ENCODE assay signal across 8 mouse cellular contexts in the genomic region with DNA sequence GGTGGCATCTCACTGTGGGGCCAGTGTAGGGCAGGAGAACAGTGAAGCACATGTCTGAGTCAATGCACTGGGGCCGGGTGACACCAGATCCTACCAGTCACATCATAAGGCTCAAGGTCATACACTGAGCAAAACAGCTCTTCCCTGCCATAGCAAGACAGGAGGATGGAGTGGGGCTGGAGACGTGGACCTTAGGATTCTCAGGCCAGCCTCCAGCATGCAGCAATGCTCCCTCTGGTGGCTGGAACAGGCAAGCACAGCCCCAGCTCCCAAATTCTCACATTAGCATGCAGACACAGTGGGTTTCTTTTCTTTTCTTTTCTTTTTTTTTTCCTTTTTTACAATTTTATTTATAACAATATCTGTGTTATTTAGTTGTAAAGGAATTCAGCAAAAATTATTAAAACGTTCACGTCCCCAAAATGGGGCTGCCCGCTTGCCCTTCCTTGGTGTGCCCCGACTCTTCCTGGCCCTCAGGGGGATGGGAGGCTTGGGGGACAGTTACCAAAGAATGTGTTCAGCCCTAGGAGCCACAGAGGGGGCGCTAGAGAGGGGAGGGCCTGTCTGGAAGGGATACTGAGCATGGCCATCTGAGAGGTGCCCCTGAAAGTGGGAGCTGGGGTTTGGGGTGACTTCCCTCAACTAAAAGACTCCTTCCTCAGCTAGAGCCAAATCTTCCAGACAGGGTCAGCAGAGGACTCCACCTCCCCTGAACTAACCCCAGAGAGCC. TPM values are rescaled to one million over a fixed set of nuclear protein-coding genes. Genes with fewer than 3 reads are reported as not detected.
DNase-seq lines count a peak whose midpoint lies in the region; ATAC-seq and TF ChIP-seq lines count a peak whose summit lies in the region.

No protein-coding gene starts in this region.

- H3K27me3 ChIP-seq in forebrain, embryonic 13.5 days, result peaks cover 35% of the 10 kb centered on the region
- peaks cover 41% of the 10 kb centered on the region for H3K27me3 ChIP-seq in hindbrain, embryonic 12.5 days

- in situ Hi-C loops in ES-E14 (cut with MboI; ENCODE audit: low sequenced_read_pairs in 2 of 2, unreplicated experiment in 2 of 2), result no loop called here

- peaks cover 1 to 34% of the 10 kb centered on the region in 2 experiments; a peak in 2 of 4 replicates for H3K4me1 ChIP-seq in ES-E14 (ENCODE audit: control insufficient read depth in 2 of 2, insufficient read depth in 2 of 2, low read length in 2 of 2, poor library complexity in 1 of 2)
- H3K4me1 ChIP-seq in forebrain, embryonic 13.5 days, result peaks cover 51% of the 10 kb centered on the region
- H3K4me1 ChIP-seq in hindbrain, embryonic 12.5 days, result peaks cover 49% of the 10 kb centered on the region

- no peaks in the 10 kb centered on the region; the same call in 1 of the 2 replicates for H3K36me3 ChIP-seq in ES-E14 (ENCODE audit: control insufficient read depth, insufficient read depth, low read length, poor library complexity, severe bottlenecking)
- H3K36me3 ChIP-seq in forebrain, embryonic 13.5 days (ENCODE audit: poor library complexity, severe bottlenecking), result peaks cover 49% of the 10 kb centered on the region
- H3K36me3 ChIP-seq in hindbrain, embryonic 12.5 days, result peaks cover 45% of the 10 kb centered on the region

- no peak overlapping the region for H3K27ac ChIP-seq in ES-E14 (ENCODE audit: insufficient read depth, low read depth, low read length, poor library complexity, severe bottlenecking)
- peak overlapping the region; percentile 38 for H3K27ac ChIP-seq in forebrain, embryonic 13.5 days
- H3K27ac ChIP-seq in hindbrain, embryonic 12.5 days, result peak overlapping the region; percentile 58

- no peak for DNase-seq in ES-E14 (ENCODE audit: low read depth, low spot score)
- peak; percentile 61 for DNase-seq in c-Kit-positive CD71-positive TER-119-positive erythroid progenitor cells, embryonic 14.5 days (ENCODE audit: low spot score)
- DNase-seq in layer of hippocampus, postnatal 25 days (ENCODE audit: extremely low spot score in 1 of 2, low spot score in 1 of 2), result peak; percentile 61 to 85
- DNase-seq in right cerebral cortex, adult 18-20 months, result peak; percentile 82
- DNase-seq in urinary bladder, postnatal 4 days (ENCODE audit: low spot score in 2 of 2), result peak; percentile 75 to 84

- H3K9ac ChIP-seq in ES-E14 (ENCODE audit: insufficient read depth, low read depth, low read length, poor library complexity, severe bottlenecking), result no peak overlapping the region
- no peak overlapping the region for H3K9ac ChIP-seq in forebrain, embryonic 13.5 days
- H3K9ac ChIP-seq in hindbrain, embryonic 12.5 days, result no peak overlapping the region

- no peaks in the 10 kb centered on the region for H3K9me3 ChIP-seq in ES-E14 (ENCODE audit: control insufficient read depth, insufficient read depth, low read depth, low read length)
- H3K9me3 ChIP-seq in forebrain, embryonic 13.5 days (replicated peaks), result no peaks in the 10 kb centered on the region
- no peaks in the 10 kb centered on the region for H3K9me3 ChIP-seq in hindbrain, embryonic 12.5 days (replicated peaks)

- WGBS in forebrain, embryonic 13.5 days, result 20% methylated on average over 7 of the region's 7 CpGs
- 26% methylated on average over 7 of the region's 7 CpGs for WGBS in hindbrain, embryonic 12.5 days

- peak; percentile 44 for ATAC-seq in forebrain, embryonic 13.5 days
- peak; percentile 39 for ATAC-seq in hindbrain, embryonic 12.5 days (ENCODE audit: low FRiP score)
- ATAC-seq in megakaryocyte, adult 5-6 weeks (ENCODE audit: poor library complexity, severe bottlenecking), result peak; percentile 80

- no peak overlapping the region for H3K4me2 ChIP-seq in forebrain, embryonic 13.5 days
- no peak overlapping the region for H3K4me2 ChIP-seq in hindbrain, embryonic 12.5 days (replicated peaks)

- H3K4me3 ChIP-seq in ES-E14 (ENCODE audit: insufficient read depth in 1 of 2, low read depth in 1 of 2, low read length in 2 of 2, poor library complexity in 1 of 2, severe bottlenecking in 1 of 2), result no peak overlapping the region
- no peak overlapping the region for H3K4me3 ChIP-seq in forebrain, embryonic 13.5 days
- no peak overlapping the region for H3K4me3 ChIP-seq in hindbrain, embryonic 12.5 days

TF ChIP-seq in ES-E14, 5 proteins besides CTCF, POLR2A, EP300 and RAD21:
- TF ChIP-seq ZC3H11A (IDR thresholded peaks at IDR 0.05; ENCODE audit: borderline replicate concordance, low read depth, low read length), result 0 out of 2 replicates have a peak, but pooled peaks have one; percentile 47
- TF ChIP-seq HCFC1 (IDR thresholded peaks at IDR 0.05; ENCODE audit: borderline replicate concordance, insufficient read depth, low read length), result no peak
- TF ChIP-seq ZNF384 (IDR thresholded peaks at IDR 0.05; ENCODE audit: low read depth, low read length), result peak; percentile 59

RNA-seq across cellular contexts. Expression of a gene that starts 3.7 kb away (rescaled TPM):
- 0.76 and 1.6 TPM in 2 replicates for total RNA-seq in ES-E14 (2012; rRNA removed)
- polyA plus RNA-seq in forebrain, embryonic 13.5 days (2015; fragmentation: Nextera tagmentation; extraction: Ambion mirVana), result 36.8 and 50.7 TPM in 2 replicates
- polyA plus RNA-seq in hindbrain, embryonic 12.5 days (2016; fragmentation: Nextera tagmentation; extraction: Ambion mirVana), result 101 and 109 TPM in 2 replicates
- 1 to 10 TPM; 1.9 to 2.1 TPM for total RNA-seq in layer of hippocampus, postnatal 25 days (2021)
- total RNA-seq in megakaryocyte, adult 5-6 weeks (2015), result not detected in 2 replicates
- total RNA-seq in megakaryocyte, adult 5-6 weeks (2017), result not detected in 2 replicates

RNA-seq across cellular contexts. Expression of a gene that starts 15.8 kb away (rescaled TPM):
- 169 and 266 TPM in 2 replicates for total RNA-seq in ES-E14 (2012; rRNA removed)
- polyA plus RNA-seq in forebrain, embryonic 13.5 days (2015; fragmentation: Nextera tagmentation; extraction: Ambion mirVana), result 89.6 and 91.5 TPM in 2 replicates
- polyA plus RNA-seq in hindbrain, embryonic 12.5 days (2016; fragmentation: Nextera tagmentation; extraction: Ambion mirVana), result 67.1 and 67.5 TPM in 2 replicates
- total RNA-seq in layer of hippocampus, postnatal 25 days (2021), result 10 to 100 TPM; 29.5 to 31.8 TPM
- total RNA-seq in megakaryocyte, adult 5-6 weeks (2015), result 31.3 and 31.9 TPM in 2 replicates
- total RNA-seq in megakaryocyte, adult 5-6 weeks (2017), result 27.8 and 33.1 TPM in 2 replicates

RNA-seq across cellular contexts. Expression of a gene that starts 23.3 kb away (rescaled TPM):
- total RNA-seq in ES-E14 (2012; rRNA removed), result 5.8 and 22.6 TPM in 2 replicates
- polyA plus RNA-seq in forebrain, embryonic 13.5 days (2015; fragmentation: Nextera tagmentation; extraction: Ambion mirVana), result 11.9 and 12.8 TPM in 2 replicates
- polyA plus RNA-seq in hindbrain, embryonic 12.5 days (2016; fragmentation: Nextera tagmentation; extraction: Ambion mirVana), result 7.7 and 8.4 TPM in 2 replicates
- total RNA-seq in layer of hippocampus, postnatal 25 days (2021), result 1 to 10 TPM; 4.1 to 6.7 TPM
- total RNA-seq in megakaryocyte, adult 5-6 weeks (2015), result not detected in 2 replicates
- total RNA-seq in megakaryocyte, adult 5-6 weeks (2017), result not detected in 2 replicates

RNA-seq across cellular contexts. Expression of a gene that starts 36.5 kb away (rescaled TPM):
- 1.1 and 2.4 TPM in 2 replicates for total RNA-seq in ES-E14 (2012; rRNA removed)
- 1.0 and 1.1 TPM in 2 replicates for polyA plus RNA-seq in forebrain, embryonic 13.5 days (2015; fragmentation: Nextera tagmentation; extraction: Ambion mirVana)
- polyA plus RNA-seq in hindbrain, embryonic 12.5 days (2016; fragmentation: Nextera tagmentation; extraction: Ambion mirVana), result 2.2 and 4.8 TPM in 2 replicates
- 1 to 10 TPM; 2.4 to 4.6 TPM for total RNA-seq in layer of hippocampus, postnatal 25 days (2021)
- total RNA-seq in megakaryocyte, adult 5-6 weeks (2015), result 1.2 TPM in 1 of 2 replicates, not detected in the other
- 0.40 TPM in 1 of 2 replicates, not detected in the other for total RNA-seq in megakaryocyte, adult 5-6 weeks (2017)
